27 mouse cellular contexts compared by ENCODE assay signal in genomic region chr5:106927996-106928395, GRCm38 (mm10). TPM values are rescaled to one million over a fixed set of nuclear protein-coding genes. Genes with fewer than 3 reads are reported as not detected.
DNase-seq lines count a peak whose midpoint lies in the region; ATAC-seq and TF ChIP-seq lines count a peak whose summit lies in the region.
"Had no signal": no experiment of that assay in that cellular context is flagged by ENCODE, and none has a peak within 500 bp of the region (broad histone marks: within the 10 kb centered on the region; RNA-seq: fewer than 3 reads in every experiment).

No protein-coding gene starts in this region.

- no peak overlapping the region for H3K9ac ChIP-seq in liver, postnatal 0 days (replicated peaks)
- H3K9ac ChIP-seq in liver, embryonic 13.5 days, result no peak overlapping the region
- H3K9ac ChIP-seq in liver, embryonic 16.5 days (ENCODE audit: low read depth, low read length), result no peak overlapping the region
- H3K9ac ChIP-seq: embryonic facial prominence, embryonic 13.5 days; forebrain, embryonic 12.5 days; forebrain, embryonic 15.5 days; heart, embryonic 12.5 days; heart, embryonic 15.5 days had no signal

- H3K4me3 ChIP-seq in liver, postnatal 0 days (ENCODE audit: low read depth, low read length), result no peak overlapping the region
- no peak overlapping the region for H3K4me3 ChIP-seq in liver, embryonic 13.5 days (replicated peaks)
- no peak overlapping the region for H3K4me3 ChIP-seq in liver, embryonic 16.5 days (ENCODE audit: low read depth, low read length)
- no peak overlapping the region for H3K4me3 ChIP-seq in limb, embryonic 10.5 days
- H3K4me3 ChIP-seq: embryonic facial prominence, embryonic 10.5 days; embryonic facial prominence, embryonic 13.5 days; erythroblast, embryonic 14.5 days; forebrain, embryonic 12.5 days; forebrain, embryonic 15.5 days; heart, embryonic 12.5 days; heart, embryonic 15.5 days had no signal

- H3K9me3 ChIP-seq in liver, postnatal 0 days (ENCODE audit: low read length), result no peaks in the 10 kb centered on the region
- no peaks in the 10 kb centered on the region for H3K9me3 ChIP-seq in liver, embryonic 13.5 days (replicated peaks)
- H3K9me3 ChIP-seq in liver, embryonic 16.5 days (replicated peaks; ENCODE audit: control insufficient read depth, low read length), result no peaks in the 10 kb centered on the region
- H3K9me3 ChIP-seq in limb, embryonic 10.5 days (replicated peaks), result no peaks in the 10 kb centered on the region
- H3K9me3 ChIP-seq: embryonic facial prominence, embryonic 10.5 days; embryonic facial prominence, embryonic 13.5 days; forebrain, embryonic 12.5 days; forebrain, embryonic 15.5 days; heart, embryonic 15.5 days had no signal

- H3K4me2 ChIP-seq in liver, postnatal 0 days (ENCODE audit: low read depth, low read length), result no peak overlapping the region
- no peak overlapping the region for H3K4me2 ChIP-seq in liver, embryonic 13.5 days
- H3K4me2 ChIP-seq in liver, embryonic 16.5 days (ENCODE audit: low read depth, low read length), result no peak overlapping the region
- H3K4me2 ChIP-seq: embryonic facial prominence, embryonic 13.5 days; forebrain, embryonic 12.5 days; forebrain, embryonic 15.5 days; heart, embryonic 12.5 days; heart, embryonic 15.5 days had no signal

- WGBS in liver, postnatal 0 days (ENCODE audit: insufficient replicate concordance), result 43% methylated on average over 4 of the region's 4 CpGs
- 28% methylated on average over 4 of the region's 4 CpGs for WGBS in liver, embryonic 13.5 days (ENCODE audit: insufficient replicate concordance)
- 24% methylated on average over 4 of the region's 4 CpGs for WGBS in liver, embryonic 16.5 days (ENCODE audit: insufficient replicate concordance)
- 77% methylated on average over 4 of the region's 4 CpGs for WGBS in limb, embryonic 10.5 days

- no peaks in the 10 kb centered on the region for H3K36me3 ChIP-seq in liver, postnatal 0 days (replicated peaks; ENCODE audit: insufficient read depth, low read length)
- no peaks in the 10 kb centered on the region for H3K36me3 ChIP-seq in liver, embryonic 13.5 days
- H3K36me3 ChIP-seq in liver, embryonic 16.5 days (ENCODE audit: control insufficient read depth, insufficient read depth), result no peaks in the 10 kb centered on the region
- H3K36me3 ChIP-seq in limb, embryonic 10.5 days, result no peaks in the 10 kb centered on the region
- H3K36me3 ChIP-seq: embryonic facial prominence, embryonic 10.5 days; embryonic facial prominence, embryonic 13.5 days; forebrain, embryonic 12.5 days; forebrain, embryonic 15.5 days; heart, embryonic 12.5 days; heart, embryonic 15.5 days had no signal

- ATAC-seq in liver, postnatal 0 days, result no peak
- ATAC-seq in liver, embryonic 13.5 days (ENCODE audit: low read depth), result peak; percentile 49; the same call in 1 of the 2 replicates
- peak; percentile 54 for ATAC-seq in liver, embryonic 16.5 days (ENCODE audit: low read depth)
- ATAC-seq: activated CD4-positive, CD25-positive, alpha-beta regulatory T cell, adult 4 months; forebrain, embryonic 15.5 days had no signal

- peak; percentile 10 for DNase-seq in liver
- DNase-seq in liver, postnatal 0 days, result no peak
- no peak for DNase-seq in liver, embryonic 13.5 days
- no peak for DNase-seq in limb, embryonic 10.5 days (ENCODE audit: low spot score)
- no peak for DNase-seq in heart, postnatal 14 days
- DNase-seq in spleen, adult 12 weeks (ENCODE audit: low spot score), result no peak
- DNase-seq: adrenal gland, adult 8-10 months; adrenal gland, postnatal 25 days; cerebellum, adult 11-12 months; cerebellum, adult 8-10 months; cerebellum, postnatal 10 days; cerebellum, postnatal 36 days; embryo, embryonic 11 days; gastrocnemius, postnatal 25 days; heart, adult 18-20 months; heart, postnatal 10 days; heart, postnatal 4 days had no signal

- H3K27me3 ChIP-seq in liver, postnatal 0 days (ENCODE audit: insufficient read depth, low read length), result peaks cover 6% of the 10 kb centered on the region
- no peaks in the 10 kb centered on the region for H3K27me3 ChIP-seq in liver, embryonic 13.5 days
- H3K27me3 ChIP-seq in liver, embryonic 16.5 days (ENCODE audit: control insufficient read depth, insufficient read depth, low read depth, low read length), result peaks cover 2% of the 10 kb centered on the region; the same call in 1 of the 2 replicates
- no peaks in the 10 kb centered on the region for H3K27me3 ChIP-seq in limb, embryonic 10.5 days (ENCODE audit: low read depth, poor library complexity, severe bottlenecking)
- H3K27me3 ChIP-seq: embryonic facial prominence, embryonic 13.5 days; forebrain, embryonic 12.5 days; forebrain, embryonic 15.5 days; heart, embryonic 12.5 days; heart, embryonic 15.5 days had no signal

- TF ChIP-seq EP300 in liver, postnatal 0 days (IDR thresholded peaks at IDR 0.05; ENCODE audit: low read depth), result no peak

- intact Hi-C loops in heart, postnatal 14 days (cut with DNase I), result no loop called here

- TF ChIP-seq CTCF in liver, postnatal 0 days (IDR thresholded peaks at IDR 0.05; ENCODE audit: low read depth), result no peak

- no peak overlapping the region for H3K27ac ChIP-seq in liver, postnatal 0 days (ENCODE audit: low read depth)
- H3K27ac ChIP-seq in liver, embryonic 13.5 days, result no peak overlapping the region
- no peak overlapping the region for H3K27ac ChIP-seq in liver, embryonic 16.5 days (ENCODE audit: low read length)
- no peak overlapping the region for H3K27ac ChIP-seq in limb, embryonic 10.5 days
- H3K27ac ChIP-seq: embryonic facial prominence, embryonic 10.5 days; embryonic facial prominence, embryonic 13.5 days; forebrain, embryonic 12.5 days; forebrain, embryonic 15.5 days; heart, embryonic 15.5 days had no signal

- no peaks in the 10 kb centered on the region for H3K4me1 ChIP-seq in liver, postnatal 0 days (ENCODE audit: insufficient read depth)
- H3K4me1 ChIP-seq in liver, embryonic 13.5 days (replicated peaks), result peaks cover 27% of the 10 kb centered on the region
- H3K4me1 ChIP-seq in liver, embryonic 16.5 days (ENCODE audit: control insufficient read depth, low read depth, low read length), result peaks cover 3% of the 10 kb centered on the region; the same call in 1 of the 2 replicates
- H3K4me1 ChIP-seq in limb, embryonic 10.5 days, result peaks cover 7% of the 10 kb centered on the region; the same call in 1 of the 2 replicates
- H3K4me1 ChIP-seq: embryonic facial prominence, embryonic 13.5 days; forebrain, embryonic 12.5 days had no signal

RNA-seq across cellular contexts. Expression of gene Hfm1, which starts 1.9 kb away (rescaled TPM):
- polyA plus RNA-seq in liver, postnatal 0 days (2015; fragmentation: Nextera tagmentation; extraction: Ambion mirVana), result not detected in 2 replicates
- polyA plus RNA-seq in liver, embryonic 13.5 days (2015; fragmentation: Nextera tagmentation; extraction: Ambion mirVana), result 0.10 TPM in 1 of 2 replicates, not detected in the other
- polyA plus RNA-seq in liver, embryonic 16.5 days (2015; fragmentation: Nextera tagmentation; extraction: Ambion mirVana), result 0.12 TPM in 1 of 2 replicates, not detected in the other
- polyA plus RNA-seq in limb, embryonic 10.5 days (2016; fragmentation: Nextera tagmentation; extraction: Ambion mirVana), result 2.8 and 2.9 TPM in 2 replicates
- total RNA-seq in heart, postnatal 14 days (2021), result not detected
- total RNA-seq: adrenal gland, postnatal 25 days; gastrocnemius, adult 8-10 months; gastrocnemius, postnatal 25 days; heart, adult 18-20 months; heart, postnatal 10 days had no signal
- polyA plus RNA-seq: activated CD4-positive, CD25-positive, alpha-beta regulatory T cell, adult 4 months; erythroblast, embryonic 14.5 days had no signal

RNA-seq across cellular contexts. Expression of gene Cdc7, which starts 36.1 kb away (rescaled TPM):
- 4.9 and 6.2 TPM in 2 replicates for polyA plus RNA-seq in liver, postnatal 0 days (2015; fragmentation: Nextera tagmentation; extraction: Ambion mirVana)
- 18.9 and 22.1 TPM in 2 replicates for polyA plus RNA-seq in liver, embryonic 13.5 days (2015; fragmentation: Nextera tagmentation; extraction: Ambion mirVana)
- 15.0 and 15.9 TPM in 2 replicates for polyA plus RNA-seq in liver, embryonic 16.5 days (2015; fragmentation: Nextera tagmentation; extraction: Ambion mirVana)
- polyA plus RNA-seq in limb, embryonic 10.5 days (2016; fragmentation: Nextera tagmentation; extraction: Ambion mirVana), result 58.5 and 67.8 TPM in 2 replicates
- total RNA-seq in heart, postnatal 14 days (2021), result 1 to 10 TPM; 1.6 to 2.0 TPM
